Mouse (Mus musculus) adrenal gland, adult 18-20 months (tissue): ENCODE measurements around the gene Tmtc1. TPM values are rescaled to one million over a fixed set of nuclear protein-coding genes. Genes with fewer than 3 reads are reported as not detected.

Experiments
- DNase-seq, 2 experiments: peaks; one replicate each; pipeline ENCODE4 v3.0.0; 2021 to 2022; ENCODE audit warnings: low spot score in 2 of 2
- total RNA-seq, 2 experiments: library from RNA; stranded (reverse); gene quantifications; 1 replicate in 1 of 2; 2 replicates in 1 of 2; pipeline ENCODE4 v1.2.3; 2021

Gene Tmtc1
- total RNA-seq, 2 experiments from 2014 or later: 12.3 to 12.9 TPM

GRCm38 (mm10) chr6:148436441-148437001, 7.7 kb downstream of the Tmtc1 start:
- DNase-seq: no peak

GRCm38 (mm10) chr6:148421577-148421976, 22.6 kb downstream of the Tmtc1 start:
- no peak for DNase-seq

GRCm38 (mm10) chr6:148420387-148420786, 23.8 kb downstream of the Tmtc1 start:
- DNase-seq: no peak

GRCm38 (mm10) chr6:148416597-148416996, 27.6 kb downstream of the Tmtc1 start:
- no peak for DNase-seq

GRCm38 (mm10) chr6:148413638-148414037, 30.6 kb downstream of the Tmtc1 start:
- DNase-seq: no peak

GRCm38 (mm10) chr6:148406792-148407490, 37.2 kb downstream of the Tmtc1 start:
- DNase-seq: no peak

GRCm38 (mm10) chr6:148405599-148405998, 38.6 kb downstream of the Tmtc1 start:
- no peak for DNase-seq

GRCm38 (mm10) chr6:148404500-148404899, 39.7 kb downstream of the Tmtc1 start:
- no peak for DNase-seq

GRCm38 (mm10) chr6:148403761-148404160, 40.4 kb downstream of the Tmtc1 start:
- DNase-seq: no peak

- no peak for DNase-seq
Observed at GRCm38 (mm10) chr6:148401031-148401430, 43.2 kb downstream of the Tmtc1 start.

GRCm38 (mm10) chr6:148399541-148399940, 44.6 kb downstream of the Tmtc1 start:
- no peak for DNase-seq

GRCm38 (mm10) chr6:148398888-148399287, 45.3 kb downstream of the Tmtc1 start:
- no peak for DNase-seq

GRCm38 (mm10) chr6:148397270-148397669, 46.9 kb downstream of the Tmtc1 start:
- no peak for DNase-seq

GRCm38 (mm10) chr6:148395272-148395671, 48.9 kb downstream of the Tmtc1 start:
- no peak for DNase-seq

- no peak for DNase-seq
Observed at GRCm38 (mm10) chr6:148394294-148394693, 49.9 kb downstream of the Tmtc1 start.

- DNase-seq: no peak
Observed at GRCm38 (mm10) chr6:148392147-148392546, 52.0 kb downstream of the Tmtc1 start.

- no peak for DNase-seq
Observed at GRCm38 (mm10) chr6:148391286-148391685, 52.9 kb downstream of the Tmtc1 start.

GRCm38 (mm10) chr6:148390630-148391276, 53.4 kb downstream of the Tmtc1 start:
- no peak for DNase-seq

- DNase-seq: no peak
Observed at GRCm38 (mm10) chr6:148387990-148388389, 56.2 kb downstream of the Tmtc1 start.

- peak in 1 of 2 experiments; percentile 35 for DNase-seq
Observed at GRCm38 (mm10) chr6:148384111-148384895, 59.9 kb downstream of the Tmtc1 start.

GRCm38 (mm10) chr6:148381163-148381782, 62.9 kb downstream of the Tmtc1 start:
- no peak for DNase-seq
